Mouse (Mus musculus): ENCODE results near the gene Kctd20. TPM values are rescaled to one million over a fixed set of nuclear protein-coding genes. Genes with fewer than 3 reads are reported as not detected.
A peak's percentile ranks its signal among the peaks of the same experiment; 100 is the strongest.

Kctd20 gene
- polyA plus RNA-seq (2012; ENCODE audit: insufficient read depth, insufficient read length, missing spikeins): 50.0 and 54.0 TPM in 2 replicates

DNA sequence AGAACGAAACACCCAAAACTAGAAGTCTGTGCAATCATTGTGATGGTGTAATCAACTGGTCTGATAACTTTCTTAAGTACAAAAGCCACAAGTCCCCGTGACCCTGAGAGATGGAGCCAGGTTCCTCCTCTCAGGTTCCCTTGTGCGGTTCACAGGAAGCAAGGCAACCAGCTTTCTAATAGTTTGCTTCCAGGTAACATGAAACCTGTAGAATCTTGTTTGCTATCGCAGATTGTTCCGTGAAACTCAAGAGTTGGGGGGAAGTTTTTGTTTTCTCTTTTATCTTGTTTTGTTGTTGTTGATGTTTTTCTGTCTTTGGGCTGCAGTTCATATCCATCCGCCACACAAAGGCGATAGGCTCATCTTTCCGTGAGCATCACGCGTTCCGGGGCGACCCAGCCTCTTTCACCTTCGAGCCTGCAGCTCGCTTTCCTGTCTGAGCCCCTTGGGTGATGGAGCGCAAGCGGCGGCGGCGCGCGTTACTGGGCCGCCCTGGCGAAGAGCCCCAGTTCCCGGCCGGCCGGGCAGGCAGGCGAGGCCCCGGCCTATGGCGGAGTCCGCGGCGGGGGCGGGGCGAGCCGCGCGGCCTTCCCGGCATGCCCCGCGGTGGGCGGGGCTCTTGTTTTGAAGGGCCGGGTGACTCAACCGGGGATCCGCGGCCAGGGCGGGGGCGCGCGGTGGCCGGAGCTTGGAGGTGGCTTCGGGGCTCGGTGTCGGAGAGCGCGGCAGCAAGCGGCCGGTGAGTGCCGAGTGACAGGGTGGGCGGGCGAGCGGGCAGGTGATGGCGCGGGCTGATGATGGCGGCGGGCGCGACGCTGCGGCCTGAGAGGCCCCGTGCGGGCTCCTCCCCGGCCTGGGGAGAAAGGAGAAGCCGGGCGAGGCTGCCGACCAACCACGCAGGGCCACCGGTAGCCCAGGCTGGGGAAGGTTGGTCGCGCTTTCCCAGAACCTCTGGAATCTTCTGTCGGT is at the start of gene Kctd20:
Gene Kctd20, plus strand, starts transcription at position 120 of the 969 bp plus-strand sequence.
- peak; percentile 39; the same call in 1 of the 2 replicates for TF ChIP-seq POLR2A (IDR thresholded peaks at IDR 0.05; ENCODE audit: borderline replicate concordance, low read depth, low read length)
- no peak for TF ChIP-seq CTCF (IDR thresholded peaks at IDR 0.05; ENCODE audit: low read depth, low read length)
- peak within 1 kb of the TSS; percentile 93 for H3K27ac ChIP-seq (ENCODE audit: insufficient read depth, low read depth, low read length)
- H3K4me1 ChIP-seq (ENCODE audit: control insufficient read depth, insufficient read depth, low read length): peaks cover 28% of the 10 kb centered on the region
- H3K4me3 ChIP-seq (ENCODE audit: insufficient read depth, low read length): peak within 1 kb of the TSS; percentile 97

DNA sequence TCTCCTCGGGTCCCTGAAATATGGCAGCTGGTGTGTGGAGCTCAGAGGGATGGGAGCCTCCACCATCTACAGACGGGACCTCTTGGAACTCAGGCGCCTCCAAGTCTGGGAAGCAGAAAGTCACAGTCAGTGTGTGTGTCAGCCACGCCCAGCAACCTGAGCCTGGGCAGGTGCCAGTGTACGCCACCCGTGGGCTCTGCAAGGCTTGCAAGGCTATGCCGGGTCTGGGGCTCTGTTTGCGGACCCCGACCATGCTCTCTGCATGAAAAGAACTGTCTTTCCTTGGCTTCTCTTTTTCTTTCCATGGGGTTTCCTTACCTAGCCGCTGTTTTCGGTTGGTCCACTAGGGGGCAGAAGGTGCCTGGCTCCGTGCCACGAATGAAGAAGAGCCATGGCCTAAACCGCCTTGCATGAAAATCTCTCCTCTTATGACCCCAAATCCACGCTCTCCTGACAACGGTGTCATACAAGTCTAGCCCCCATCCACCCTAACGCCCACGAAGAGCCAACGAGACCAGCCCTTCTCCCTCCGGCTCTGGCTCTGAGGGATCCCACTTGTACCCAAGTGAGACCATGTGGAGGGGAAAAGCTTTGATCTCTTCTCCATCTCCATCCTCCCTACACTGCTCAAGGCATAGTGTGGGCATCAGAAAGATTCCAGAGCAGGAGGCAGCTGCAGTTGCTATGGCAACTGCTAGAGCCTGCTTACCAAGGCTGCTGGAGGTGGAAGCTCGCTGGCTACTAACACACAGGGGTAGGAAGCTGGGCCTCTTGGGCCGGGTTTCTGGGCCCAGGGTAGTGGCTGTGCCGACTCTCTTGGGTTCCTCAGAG is 47.0 kb upstream of the Kctd20 start:
- TF ChIP-seq POLR2A (IDR thresholded peaks at IDR 0.05; ENCODE audit: borderline replicate concordance, low read depth, low read length): no peak
- TF ChIP-seq CTCF (IDR thresholded peaks at IDR 0.05; ENCODE audit: low read depth, low read length): peak; percentile 70; the same call in 1 of the 2 replicates
- Histone ChIP-seq H3K4me1 (ENCODE audit: control insufficient read depth, insufficient read depth, low read length) (no peaks in the 10 kb centered on the region), H3K27ac (ENCODE audit: insufficient read depth, low read depth, low read length) (no peak overlapping the region), H3K4me3 (ENCODE audit: insufficient read depth, low read length) (no peak overlapping the region)

DNA sequence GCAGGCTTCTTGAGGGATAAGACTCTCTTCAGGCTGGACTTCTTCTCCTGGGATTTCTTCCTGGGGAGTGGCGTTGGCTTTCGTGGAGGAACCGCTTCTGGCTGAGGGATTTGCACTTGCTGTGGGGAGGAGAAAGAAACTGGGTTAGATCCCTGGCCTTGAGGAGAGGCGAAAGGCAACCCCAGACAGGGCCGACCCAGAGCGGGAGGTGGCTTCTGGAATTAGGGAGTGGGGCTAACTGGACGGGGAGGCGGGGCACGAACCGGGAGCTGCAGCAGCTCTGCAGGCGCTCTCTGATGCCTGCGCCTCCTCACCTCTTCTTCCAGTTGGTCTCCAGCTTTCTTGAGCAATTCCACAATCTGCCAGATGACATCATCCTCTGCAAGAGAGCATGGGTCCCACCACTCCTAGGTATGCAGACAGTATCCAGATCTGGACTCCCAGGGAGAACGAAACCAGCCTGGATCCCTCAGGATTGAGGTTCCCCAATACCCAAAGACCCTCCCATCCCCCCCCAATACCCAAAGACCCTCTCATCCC is 46.3 kb upstream of the Kctd20 start:
- Histone ChIP-seq H3K27ac (ENCODE audit: insufficient read depth, low read depth, low read length) (no peak overlapping the region), H3K4me3 (ENCODE audit: insufficient read depth, low read length) (no peak overlapping the region), H3K4me1 (ENCODE audit: control insufficient read depth, insufficient read depth, low read length) (no peaks in the 10 kb centered on the region)
- TF ChIP-seq CTCF (IDR thresholded peaks at IDR 0.05; ENCODE audit: low read depth, low read length): no peak
- TF ChIP-seq POLR2A (IDR thresholded peaks at IDR 0.05; ENCODE audit: borderline replicate concordance, low read depth, low read length): no peak

DNA sequence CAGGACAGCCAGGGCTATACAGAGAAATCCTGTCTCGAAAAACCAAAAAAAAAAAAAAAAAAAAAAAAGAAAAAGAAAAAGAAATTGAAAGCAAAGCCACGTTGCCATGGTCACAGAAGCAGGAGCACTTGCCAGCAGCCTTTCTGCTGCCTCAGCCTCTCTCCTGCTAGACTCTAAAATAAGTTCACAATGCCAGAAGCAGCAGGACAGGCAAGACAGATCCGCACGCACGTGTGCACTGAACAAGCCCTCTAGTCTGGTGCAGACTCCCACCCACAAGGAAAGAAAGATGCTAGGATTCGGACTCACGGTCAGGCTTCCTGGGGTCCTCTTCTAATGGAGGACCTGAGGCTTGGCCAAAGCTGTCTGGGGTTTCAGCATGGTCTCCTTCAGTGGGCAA is 43.8 kb upstream of the Kctd20 start:
- TF ChIP-seq CTCF (IDR thresholded peaks at IDR 0.05; ENCODE audit: low read depth, low read length) (no peak), POLR2A (IDR thresholded peaks at IDR 0.05; ENCODE audit: borderline replicate concordance, low read depth, low read length) (no peak)
- Histone ChIP-seq H3K4me1 (ENCODE audit: control insufficient read depth, insufficient read depth, low read length) (peaks cover 1% of the 10 kb centered on the region; the same call in 1 of the 2 replicates), H3K27ac (ENCODE audit: insufficient read depth, low read depth, low read length) (no peak overlapping the region), H3K4me3 (ENCODE audit: insufficient read depth, low read length) (no peak overlapping the region)

DNA sequence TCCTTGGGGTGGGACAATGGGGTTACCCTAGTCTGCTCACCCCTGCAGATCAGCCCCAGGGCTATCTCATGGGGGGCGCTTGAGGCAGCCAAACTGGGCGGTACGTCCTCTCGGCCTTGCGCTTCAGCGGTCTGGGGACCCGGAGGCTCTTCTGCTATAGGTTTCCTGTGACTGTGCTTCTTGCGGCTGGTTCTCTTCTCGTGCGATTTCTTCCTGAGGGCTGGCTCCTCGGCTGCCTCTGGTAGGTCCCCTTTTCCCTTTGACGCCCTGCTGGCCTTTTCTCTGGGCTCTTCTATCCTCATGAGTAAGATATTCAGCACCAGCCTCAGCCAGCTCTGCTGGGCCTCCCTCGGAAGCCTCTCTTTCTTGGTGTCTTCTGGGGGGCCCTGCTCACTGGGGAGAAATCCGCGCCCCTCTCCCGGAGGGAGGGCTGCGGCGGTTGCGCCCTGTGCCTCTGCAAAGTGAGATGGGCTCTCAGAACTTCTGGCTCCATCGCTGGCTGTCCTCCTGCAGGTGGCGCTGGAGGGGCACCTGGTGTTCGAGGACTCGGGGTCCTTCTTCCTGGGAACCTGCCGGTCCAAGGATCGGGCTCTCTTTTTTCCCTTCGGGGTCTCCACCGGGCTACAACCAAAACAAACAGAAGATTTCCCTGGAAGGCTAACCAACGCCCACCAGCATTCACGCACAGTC is 42.4 kb upstream of the Kctd20 start:
- no peak overlapping the region for H3K4me3 ChIP-seq (ENCODE audit: insufficient read depth, low read length)
- peaks cover 3% of the 10 kb centered on the region; the same call in 1 of the 2 replicates for H3K4me1 ChIP-seq (ENCODE audit: control insufficient read depth, insufficient read depth, low read length)
- TF ChIP-seq CTCF (IDR thresholded peaks at IDR 0.05; ENCODE audit: low read depth, low read length): no peak
- no peak for TF ChIP-seq POLR2A (IDR thresholded peaks at IDR 0.05; ENCODE audit: borderline replicate concordance, low read depth, low read length)
- H3K27ac ChIP-seq (ENCODE audit: insufficient read depth, low read depth, low read length): no peak overlapping the region

DNA sequence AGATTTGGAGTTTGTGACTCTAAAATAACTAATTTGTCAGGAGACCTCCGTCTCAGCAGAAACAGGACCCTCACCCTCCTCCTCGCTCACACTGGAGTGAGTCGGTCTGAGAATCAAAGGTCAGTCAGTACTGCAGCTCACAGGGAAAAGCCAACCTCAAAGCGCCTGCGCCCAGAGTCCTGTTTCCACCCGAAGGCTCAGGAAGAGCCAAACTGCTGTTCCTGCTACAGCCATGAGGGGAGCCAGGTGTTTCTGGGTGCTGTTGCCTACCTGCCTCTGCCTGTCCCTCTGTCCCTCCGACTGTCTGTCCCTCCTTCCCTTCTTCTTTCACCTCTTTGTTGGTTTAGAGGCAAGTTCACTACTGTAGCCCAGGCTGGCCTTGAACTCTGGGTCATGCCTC is 41.6 kb upstream of the Kctd20 start:
- Histone ChIP-seq H3K4me3 (ENCODE audit: insufficient read depth, low read length) (no peak overlapping the region), H3K27ac (ENCODE audit: insufficient read depth, low read depth, low read length) (no peak overlapping the region), H3K4me1 (ENCODE audit: control insufficient read depth, insufficient read depth, low read length) (peaks cover 3% of the 10 kb centered on the region; the same call in 1 of the 2 replicates)
- TF ChIP-seq POLR2A (IDR thresholded peaks at IDR 0.05; ENCODE audit: borderline replicate concordance, low read depth, low read length): no peak
- no peak for TF ChIP-seq CTCF (IDR thresholded peaks at IDR 0.05; ENCODE audit: low read depth, low read length)

DNA sequence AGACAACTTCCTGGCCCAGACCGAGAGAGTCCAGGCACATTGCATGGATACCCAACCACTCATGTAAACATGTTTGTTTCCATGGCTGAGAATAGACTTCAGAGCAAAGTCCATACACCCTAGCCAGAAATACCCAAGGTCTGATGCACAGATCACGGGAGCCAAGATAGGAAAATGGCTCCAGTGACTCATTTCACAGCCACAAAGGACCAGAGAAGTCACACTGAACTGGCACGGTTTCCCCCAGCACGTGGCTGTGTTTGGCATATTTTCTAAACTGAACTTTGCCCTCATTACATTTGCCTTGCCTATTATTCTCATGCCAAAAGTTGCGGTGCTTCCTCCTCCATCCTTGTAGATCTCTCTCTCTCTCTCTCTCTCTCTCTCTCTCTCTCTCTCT is 38.5 kb upstream of the Kctd20 start:
- H3K4me3 ChIP-seq (ENCODE audit: insufficient read depth, low read length): no peak overlapping the region
- TF ChIP-seq CTCF (IDR thresholded peaks at IDR 0.05; ENCODE audit: low read depth, low read length): no peak
- TF ChIP-seq POLR2A (IDR thresholded peaks at IDR 0.05; ENCODE audit: borderline replicate concordance, low read depth, low read length): no peak
- peaks cover 3% of the 10 kb centered on the region; the same call in 1 of the 2 replicates for H3K4me1 ChIP-seq (ENCODE audit: control insufficient read depth, insufficient read depth, low read length)
- H3K27ac ChIP-seq (ENCODE audit: insufficient read depth, low read depth, low read length): no peak overlapping the region

DNA sequence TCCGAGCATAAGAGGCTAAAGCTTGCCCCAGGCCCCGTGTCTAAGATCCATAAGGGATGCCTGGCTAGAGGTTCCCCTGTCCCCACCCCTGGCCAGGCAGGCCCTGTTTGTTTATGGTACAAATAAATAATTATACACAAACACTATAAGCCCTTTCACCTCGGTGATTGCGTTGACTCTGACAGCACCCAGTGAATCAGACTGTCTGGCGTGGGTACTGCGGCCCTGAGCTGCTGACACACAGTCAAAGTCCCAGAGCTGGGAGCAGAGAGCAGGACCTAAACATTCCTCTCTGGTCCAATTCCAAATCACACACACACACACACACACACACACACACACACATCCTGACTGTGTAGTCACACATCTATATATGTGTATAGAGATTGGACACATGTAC is 37.8 kb upstream of the Kctd20 start:
- TF ChIP-seq CTCF (IDR thresholded peaks at IDR 0.05; ENCODE audit: low read depth, low read length) (no peak), POLR2A (IDR thresholded peaks at IDR 0.05; ENCODE audit: borderline replicate concordance, low read depth, low read length) (no peak)
- no peak overlapping the region for H3K4me3 ChIP-seq (ENCODE audit: insufficient read depth, low read length)
- no peak overlapping the region for H3K27ac ChIP-seq (ENCODE audit: insufficient read depth, low read depth, low read length)
- peaks cover 3% of the 10 kb centered on the region; the same call in 1 of the 2 replicates for H3K4me1 ChIP-seq (ENCODE audit: control insufficient read depth, insufficient read depth, low read length)

Measured in bone marrow macrophage, adult 2 months (primary cell).